Comparison of ENCODE assay signal across 11 mouse cellular contexts in genomic region chr4:45032586-45032985, GRCm38 (mm10).
"Had no signal": no experiment of that assay in that cellular context is flagged by ENCODE, and none has a peak within 500 bp of the region (broad histone marks: within the 10 kb centered on the region; RNA-seq: fewer than 3 reads in every experiment).

No protein-coding gene starts in this region.

- H3K4me3 ChIP-seq: layer of hippocampus, adult 2 months; limb, embryonic 13.5 days; midbrain, embryonic 12.5 days; neural tube, embryonic 15.5 days had no signal

- H3K27ac ChIP-seq: layer of hippocampus, adult 2 months; limb, embryonic 13.5 days; liver, embryonic 14.5 days; midbrain, embryonic 12.5 days; neural tube, embryonic 15.5 days; stomach, postnatal 0 days had no signal

- H3K4me2 ChIP-seq: limb, embryonic 13.5 days; midbrain, embryonic 12.5 days; neural tube, embryonic 15.5 days had no signal

- DNase-seq: kidney, postnatal 25 days; left cerebral cortex, postnatal 4 days; lung, adult 18-20 months; right cerebral cortex, adult 18-20 months; thymus, postnatal 4 days had no signal

- H3K9me3 ChIP-seq: limb, embryonic 13.5 days; midbrain, embryonic 12.5 days; neural tube, embryonic 15.5 days had no signal

- H3K9ac ChIP-seq: limb, embryonic 13.5 days; liver, embryonic 14.5 days; midbrain, embryonic 12.5 days; neural tube, embryonic 15.5 days had no signal

- H3K27me3 ChIP-seq: limb, embryonic 13.5 days; midbrain, embryonic 12.5 days; neural tube, embryonic 15.5 days had no signal

- H3K4me1 ChIP-seq: limb, embryonic 13.5 days; midbrain, embryonic 12.5 days; neural tube, embryonic 15.5 days had no signal
